Mouse (Mus musculus) bone marrow, adult 2 months (tissue): ENCODE data around the gene Pogk.

Experiments
- CTCF ChIP-seq: fragments of 200-500 bp; IDR thresholded peaks from 2 replicates; pipeline ENCODE4 v1.5.1; 2011; ENCODE audit warnings: low read length, control low read depth; ENCODE audit not compliant: control insufficient read depth, insufficient read depth
- POLR2A ChIP-seq: fragments of 200-500 bp; IDR thresholded peaks from 2 replicates; pipeline ENCODE4 v1.6.1; 2011; ENCODE audit warnings: low read depth, mild to moderate bottlenecking, control low read depth, low read length, borderline replicate concordance; ENCODE audit not compliant: control insufficient read depth

GRCm38 (mm10) chr1:166382626-166383025 is 27.0 kb downstream of the Pogk start:
- TF ChIP-seq CTCF (no peak), POLR2A (no peak)
